Mouse (Mus musculus) kidney, adult 2 months (tissue): ENCODE data around the gene Stac2. TPM values are rescaled to one million over a fixed set of nuclear protein-coding genes. Genes with fewer than 3 reads are reported as not detected.

Experiments
- DNase-seq: peaks from one replicate; pipeline ENCODE4 v3.0.0; 2021
- H3K27ac ChIP-seq: fragments of 200-500 bp; 2 replicates; pipeline ENCODE4 v1.5.1; 2012; ENCODE audit warnings: low read depth, low read length, control low read depth, inconsistent platforms; ENCODE audit not compliant: insufficient read depth
- H3K27me3 ChIP-seq: fragments of 200-500 bp; replicated peaks from 2 replicates; pipeline ENCODE4 v1.6.1; 2012; ENCODE audit warnings: mild to moderate bottlenecking, moderate library complexity, low read length, inconsistent platforms; ENCODE audit not compliant: control insufficient read depth, insufficient read depth
- H3K36me3 ChIP-seq: fragments of 200-500 bp; 2 replicates; pipeline ENCODE4 v1.6.1; 2012; ENCODE audit warnings: mild to moderate bottlenecking, moderate library complexity, low read length, inconsistent platforms; ENCODE audit not compliant: control insufficient read depth, insufficient read depth
- H3K4me1 ChIP-seq: fragments of 200-500 bp; 2 replicates; pipeline ENCODE4 v1.6.1; 2011; ENCODE audit warnings: low read length; ENCODE audit not compliant: control insufficient read depth, insufficient read depth
- H3K4me3 ChIP-seq: fragments of 200-500 bp; 2 replicates; pipeline ENCODE4 v1.5.1; 2011; ENCODE audit warnings: mild to moderate bottlenecking, low read depth, low read length, control low read depth; ENCODE audit not compliant: insufficient read depth
- CTCF ChIP-seq: fragments of 200-500 bp; conservative IDR thresholded peaks from 2 replicates; pipeline ENCODE4 v1.5.1; 2011; ENCODE audit warnings: low read depth, mild to moderate bottlenecking, control low read depth, low read length, moderate library complexity, mixed read lengths; ENCODE audit not compliant: insufficient read depth, insufficient read length
- POLR2A ChIP-seq: fragments of 200-500 bp; IDR thresholded peaks from one replicate; pipeline ENCODE4 v1.6.1; 2011; ENCODE audit warnings: low read depth, low read length, control low read depth
- WGBS: fragments of 180-500 bp; shearing (Covaris S2); methylation state at CpG from one replicate; pipeline ENCODE4 v1.1.7; 2018; 5-methylcytosine and 5-hydroxymethylcytosine counted together
- polyA plus RNA-seq: library from polyadenylated mRNA; depleted of rRNA; stranded (reverse); fragments of >200 nt; gene quantifications from 2 replicates; pipeline ENCODE4 v1.2.3, GENCODE M21; 2012

Gene Stac2
- polyA plus RNA-seq, 1 experiment, result 0.42 TPM

DNA sequence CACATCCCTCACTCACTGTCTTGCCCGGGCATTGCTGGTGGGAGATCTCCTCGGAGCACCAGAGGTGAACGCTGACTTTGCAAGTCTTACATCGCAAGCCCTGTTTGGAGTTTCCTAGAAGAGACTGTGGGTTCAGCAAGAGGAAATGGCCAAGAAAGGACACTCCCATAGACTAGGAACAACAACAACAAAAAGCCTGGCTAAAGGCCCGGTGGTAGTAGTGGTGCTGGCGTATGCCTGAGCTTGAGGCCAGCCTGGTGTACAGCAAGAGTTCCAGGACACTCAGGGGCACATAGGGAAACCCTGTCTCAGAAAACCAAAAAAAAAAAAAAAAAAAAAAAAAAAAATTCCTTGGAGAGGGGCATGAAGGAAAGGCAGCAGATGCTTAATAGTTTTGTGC, 10.5 kb downstream of the Stac2 start:
- TF ChIP-seq CTCF (no peak), POLR2A (no peak)
- H3K36me3 ChIP-seq, result no peaks in the 10 kb centered on the region
- peak; percentile 68 for DNase-seq
- H3K4me3 ChIP-seq, result no peak overlapping the region
- H3K27me3 ChIP-seq, result no peaks in the 10 kb centered on the region
- no peak overlapping the region for H3K27ac ChIP-seq
- WGBS, result 56% methylated on average over 6 of the region's 6 CpGs
- no peaks in the 10 kb centered on the region for H3K4me1 ChIP-seq

DNA sequence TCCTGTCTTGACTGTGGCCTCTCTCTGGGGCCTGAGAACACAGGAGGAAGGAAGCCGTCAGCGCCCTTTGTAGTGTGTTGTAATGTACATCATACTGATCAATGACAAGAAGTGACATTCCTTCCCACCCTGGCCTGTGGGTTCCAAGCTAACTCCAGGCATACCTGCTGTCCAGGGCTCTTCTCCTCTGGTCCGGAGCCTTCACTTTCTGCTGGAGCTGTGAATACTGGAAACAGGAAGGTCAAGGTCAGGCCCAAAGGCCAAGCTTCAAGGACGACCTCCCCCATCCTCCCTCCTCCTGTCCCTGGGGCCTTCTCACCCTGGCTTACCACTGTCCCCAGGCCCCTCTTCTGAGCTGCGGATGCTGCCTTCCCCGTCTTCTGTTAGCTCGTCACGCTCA, 12.3 kb downstream of the Stac2 start:
- WGBS, result 75% methylated on average over 8 of the region's 8 CpGs
- TF ChIP-seq POLR2A, result no peak
- TF ChIP-seq CTCF, result no peak
- Histone ChIP-seq H3K27ac (no peak overlapping the region), H3K27me3 (no peaks in the 10 kb centered on the region), H3K4me3 (no peak overlapping the region), H3K36me3 (no peaks in the 10 kb centered on the region), H3K4me1 (no peaks in the 10 kb centered on the region)
- no peak for DNase-seq

DNA sequence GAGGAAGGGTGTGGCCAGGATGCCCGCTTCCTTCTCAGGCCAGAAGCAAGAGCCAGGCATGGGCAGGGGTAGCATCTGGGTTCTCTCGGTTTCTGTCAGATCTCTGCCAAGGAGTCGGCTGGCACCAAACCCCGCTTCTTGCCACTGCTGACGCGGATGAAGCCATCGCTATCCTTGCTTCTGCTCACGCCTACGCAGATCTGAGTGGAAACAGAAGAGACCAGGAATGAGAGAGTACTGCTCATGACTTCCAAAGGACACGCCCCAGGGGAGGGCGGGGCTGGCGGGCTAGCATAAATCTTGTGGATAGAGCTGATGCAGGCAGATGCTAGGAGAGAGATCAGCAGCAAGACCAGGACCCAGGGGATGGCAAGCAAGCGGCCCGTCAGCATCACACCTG, 15.4 kb downstream of the Stac2 start:
- TF ChIP-seq POLR2A (no peak), CTCF (no peak)
- DNase-seq, result no peak
- H3K4me3 ChIP-seq, result no peak overlapping the region
- no peaks in the 10 kb centered on the region for H3K27me3 ChIP-seq
- no peak overlapping the region for H3K27ac ChIP-seq
- 70% methylated on average over 14 of the region's 14 CpGs for WGBS
- H3K36me3 ChIP-seq, result no peaks in the 10 kb centered on the region
- H3K4me1 ChIP-seq, result no peaks in the 10 kb centered on the region

GRCm38 (mm10) chr11:98035977-98036377, 17.3 kb downstream of the Stac2 start:
- Histone ChIP-seq H3K4me1 (no peaks in the 10 kb centered on the region), H3K36me3 (no peaks in the 10 kb centered on the region), H3K27me3 (no peaks in the 10 kb centered on the region), H3K4me3 (no peak overlapping the region), H3K27ac (no peak overlapping the region)
- DNase-seq, result no peak
- TF ChIP-seq POLR2A, result no peak
- no peak for TF ChIP-seq CTCF
- WGBS, result 1% methylated on average over 27 of the region's 27 CpGs

GRCm38 (mm10) chr11:98034840-98035239, 18.4 kb downstream of the Stac2 start:
- 0 out of 2 replicates have a peak, but pooled peaks cover 3% of the 10 kb centered on the region for H3K36me3 ChIP-seq
- 35% methylated on average over 4 of the region's 4 CpGs for WGBS
- DNase-seq, result no peak
- H3K27me3 ChIP-seq, result no peaks in the 10 kb centered on the region
- no peak overlapping the region for H3K27ac ChIP-seq
- H3K4me3 ChIP-seq, result no peak overlapping the region
- H3K4me1 ChIP-seq, result no peaks in the 10 kb centered on the region
- TF ChIP-seq POLR2A (no peak), CTCF (no peak)

- peaks cover 3% of the 10 kb centered on the region; the same call in 1 of the 2 replicates for H3K36me3 ChIP-seq
- TF ChIP-seq CTCF, result no peak
- TF ChIP-seq POLR2A, result no peak
- WGBS, result 81% methylated on average over 5 of the region's 5 CpGs
- H3K27ac ChIP-seq, result no peak overlapping the region
- H3K27me3 ChIP-seq, result no peaks in the 10 kb centered on the region
- no peak for DNase-seq
- H3K4me1 ChIP-seq, result no peaks in the 10 kb centered on the region
- H3K4me3 ChIP-seq, result no peak overlapping the region
Observed at GRCm38 (mm10) chr11:98034061-98034460, 19.2 kb downstream of the Stac2 start.

DNA sequence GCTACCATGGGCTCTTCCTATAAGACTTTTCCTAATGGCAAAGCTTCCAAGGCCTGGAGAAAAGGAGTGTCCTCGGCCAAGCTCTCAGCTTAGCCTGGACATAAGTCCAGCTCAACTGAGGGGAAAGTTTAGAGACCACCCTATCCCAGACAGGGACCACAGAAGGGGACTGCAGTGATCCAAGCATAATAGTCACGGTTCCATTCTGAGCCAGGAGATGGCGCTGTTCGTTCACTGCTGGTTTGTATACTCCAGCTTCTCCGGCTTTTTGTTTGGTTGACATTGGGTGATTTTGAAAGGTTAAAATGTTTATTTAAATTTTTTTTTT, 21.9 kb downstream of the Stac2 start:
- no peak for TF ChIP-seq POLR2A
- TF ChIP-seq CTCF, result peak; percentile 87
- Histone ChIP-seq H3K36me3 (peaks cover 6% of the 10 kb centered on the region; the same call in 1 of the 2 replicates), H3K4me3 (no peak overlapping the region), H3K4me1 (no peaks in the 10 kb centered on the region), H3K27me3 (no peaks in the 10 kb centered on the region), H3K27ac (no peak overlapping the region)
- WGBS, result 5% methylated on average over 5 of the region's 5 CpGs
- DNase-seq, result peak; percentile 69
